ENCODE assay signal across 21 mouse cellular contexts in genomic region chr9:42401486-42401885, GRCm38 (mm10). TPM values are rescaled to one million over a fixed set of nuclear protein-coding genes. Genes with fewer than 3 reads are reported as not detected.
DNase-seq lines count a peak whose midpoint lies in the region; ATAC-seq and TF ChIP-seq lines count a peak whose summit lies in the region.
"Had no signal": no experiment of that assay in that cellular context is flagged by ENCODE, and none has a peak within 500 bp of the region (broad histone marks: within the 10 kb centered on the region; RNA-seq: fewer than 3 reads in every experiment).

No protein-coding gene starts in this region.

- no peak overlapping the region for H3K4me3 ChIP-seq in kidney, embryonic 16.5 days (ENCODE audit: low read length)
- no peak overlapping the region for H3K4me3 ChIP-seq in kidney, adult 2 months (ENCODE audit: insufficient read depth, low read depth, low read length)
- H3K4me3 ChIP-seq in myocyte, result no peak overlapping the region
- H3K4me3 ChIP-seq: embryonic facial prominence, embryonic 15.5 days; erythroblast, embryonic 14.5 days; forebrain, embryonic 10.5 days; gastrocnemius, adult 2 months; heart, embryonic 13.5 days had no signal

- 74% methylated on average over 6 of the region's 6 CpGs for WGBS in kidney, embryonic 16.5 days
- WGBS in kidney, adult 2 months, result 70% methylated on average over 6 of the region's 6 CpGs

- no peak overlapping the region for H3K4me2 ChIP-seq in kidney, embryonic 16.5 days (replicated peaks; ENCODE audit: low read depth, low read length)
- H3K4me2 ChIP-seq in myocyte (ENCODE audit: low read depth), result no peak overlapping the region
- H3K4me2 ChIP-seq: embryonic facial prominence, embryonic 15.5 days; heart, embryonic 13.5 days; hindbrain, embryonic 14.5 days had no signal

- no peaks in the 10 kb centered on the region for H3K36me3 ChIP-seq in kidney, embryonic 16.5 days (ENCODE audit: insufficient read depth, low read length)
- no peaks in the 10 kb centered on the region for H3K36me3 ChIP-seq in kidney, adult 2 months (ENCODE audit: control insufficient read depth, insufficient read depth, low read length)
- no peaks in the 10 kb centered on the region for H3K36me3 ChIP-seq in myocyte (ENCODE audit: control insufficient read depth, insufficient read depth)
- H3K36me3 ChIP-seq: embryonic facial prominence, embryonic 15.5 days; forebrain, embryonic 10.5 days; heart, embryonic 13.5 days had no signal

- no peaks in the 10 kb centered on the region for H3K4me1 ChIP-seq in kidney, embryonic 16.5 days (ENCODE audit: insufficient read depth, low read length)
- no peaks in the 10 kb centered on the region for H3K4me1 ChIP-seq in kidney, adult 2 months (ENCODE audit: control insufficient read depth, insufficient read depth, low read length)
- H3K4me1 ChIP-seq: embryonic facial prominence, embryonic 15.5 days had no signal

- H3K79me2 ChIP-seq in myocyte (ENCODE audit: control insufficient read depth, insufficient read depth), result no peaks in the 10 kb centered on the region

- TF ChIP-seq CTCF in kidney, adult 2 months (conservative IDR thresholded peaks at IDR 0.05; ENCODE audit: insufficient read depth, insufficient read length, low read depth, low read length), result no peak

- no peak overlapping the region for H3ac ChIP-seq in myocyte (ENCODE audit: control insufficient read depth, insufficient read length)

- no peak overlapping the region for H3K9ac ChIP-seq in kidney, embryonic 16.5 days (replicated peaks; ENCODE audit: low read length)
- H3K9ac ChIP-seq: embryonic facial prominence, embryonic 15.5 days; heart, embryonic 13.5 days; hindbrain, embryonic 14.5 days had no signal

- no peak for TF ChIP-seq POLR2A in kidney, adult 2 months (IDR thresholded peaks at IDR 0.05; ENCODE audit: low read depth, low read length)
- TF ChIP-seq POLR2A in myocyte (IDR thresholded peaks at IDR 0.05; ENCODE audit: insufficient read length, low read depth), result no peak

- H3K9me3 ChIP-seq in kidney, embryonic 16.5 days (ENCODE audit: low read length), result no peaks in the 10 kb centered on the region
- H3K9me3 ChIP-seq: embryonic facial prominence, embryonic 15.5 days; forebrain, embryonic 10.5 days; heart, embryonic 13.5 days had no signal

- ATAC-seq in kidney, embryonic 16.5 days (ENCODE audit: low FRiP score, low TSS enrichment), result 0 out of 2 replicates have a peak, but pooled peaks have one; percentile 15
- ATAC-seq: forebrain, embryonic 14.5 days had no signal

- no peak overlapping the region for H3K27ac ChIP-seq in kidney, embryonic 16.5 days (ENCODE audit: low read length)
- H3K27ac ChIP-seq in kidney, adult 2 months (ENCODE audit: insufficient read depth, low read depth, low read length), result no peak overlapping the region
- H3K27ac ChIP-seq: embryonic facial prominence, embryonic 15.5 days; forebrain, embryonic 10.5 days; gastrocnemius, adult 2 months; heart, embryonic 13.5 days; hindbrain, embryonic 14.5 days had no signal

- no peak for DNase-seq in kidney, adult 2 months
- peak; percentile 30 for DNase-seq in left cerebral cortex, adult 18-20 months (ENCODE audit: low spot score in 2 of 2)
- DNase-seq in left cerebral cortex, adult 11 months (ENCODE audit: low spot score), result no peak
- DNase-seq in right cerebral cortex, postnatal 25 days, result peak; percentile 43
- DNase-seq in right cerebral cortex, adult 18-20 months, result no peak
- no peak for DNase-seq in natural killer cell, adult 2 months (ENCODE audit: low spot score in 2 of 2)
- DNase-seq: adrenal gland, adult 8-10 months; cerebellum, adult 2 months; embryo, embryonic 11 days; gastrocnemius, adult 2 months; gastrocnemius, postnatal 25 days; heart, postnatal 36 days had no signal

- H3K27me3 ChIP-seq in kidney, embryonic 16.5 days (ENCODE audit: insufficient read depth, low read length), result 0 out of 2 replicates have a peak, but pooled peaks cover 8% of the 10 kb centered on the region
- H3K27me3 ChIP-seq in kidney, adult 2 months (replicated peaks; ENCODE audit: control insufficient read depth, insufficient read depth, low read length), result no peaks in the 10 kb centered on the region
- no peaks in the 10 kb centered on the region for H3K27me3 ChIP-seq in myocyte (ENCODE audit: control insufficient read depth, insufficient read depth, insufficient read length)
- H3K27me3 ChIP-seq: embryonic facial prominence, embryonic 15.5 days had no signal

TF ChIP-seq in myocyte, 11 proteins besides CTCF, POLR2A, EP300 and RAD21:
- TF ChIP-seq MYOD1 (IDR thresholded peaks at IDR 0.05; ENCODE audit: control insufficient read depth in 1 of 3, insufficient read length in 2 of 3, low read depth in 2 of 3) (peak in 2 of 3 experiments; percentile 1 to 31), TCF3 (IDR thresholded peaks at IDR 0.05; ENCODE audit: insufficient read length, low read depth) (no peak)

RNA-seq across cellular contexts. Expression of gene Tecta, which starts 1.8 kb away (rescaled TPM):
- polyA plus RNA-seq in kidney, embryonic 16.5 days (2015; fragmentation: Nextera tagmentation; extraction: Ambion mirVana), result 0.10 and 0.19 TPM in 2 replicates
- polyA plus RNA-seq in kidney, adult 2 months (2012; rRNA removed), result 0.01 and 0.08 TPM in 2 replicates
- under 1 TPM; 0.14 to 0.33 TPM for total RNA-seq in left cerebral cortex, adult 18-20 months (2021)
- polyA plus RNA-seq in myocyte (2012; fragmentation: generic; extraction: Trizol), result 0.06 TPM
- total RNA-seq: granulocyte monocyte progenitor cell, adult 5-6 weeks; heart, postnatal 36 days had no signal

Comparison
In these comparisons a context has a peak if more than half of its experiments do, and no peak if none do; other contexts are left out.
1. DNase-seq: peak in left cerebral cortex, adult 18-20 months (2 of 2) and right cerebral cortex, postnatal 25 days (single experiment); none in kidney, adult 2 months (single experiment), left cerebral cortex, adult 11 months (single experiment), right cerebral cortex, adult 18-20 months (single experiment) and natural killer cell, adult 2 months (0 of 2).